In the genomic region with DNA sequence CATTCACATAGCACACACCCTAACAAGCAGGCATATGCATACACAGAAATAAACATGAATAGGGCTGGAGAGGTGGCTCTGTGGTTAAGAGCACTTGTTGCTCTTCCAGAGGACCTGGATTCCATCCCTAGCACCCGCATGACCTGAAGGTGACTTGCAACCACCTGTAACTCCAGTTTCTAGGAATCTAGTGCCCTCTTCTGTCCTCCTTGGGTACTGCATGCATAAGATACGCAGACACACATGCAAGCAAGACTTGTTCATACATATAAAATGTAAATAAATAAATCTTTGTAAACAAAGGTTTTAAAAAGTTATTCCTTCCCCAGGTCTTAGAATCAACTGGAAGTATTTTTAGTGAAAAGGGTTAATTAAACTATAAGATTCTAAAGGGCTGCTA, we compare ENCODE assay signal across 20 mouse cellular contexts. TPM values are rescaled to one million over a fixed set of nuclear protein-coding genes. Genes with fewer than 3 reads are reported as not detected.
DNase-seq lines count a peak whose midpoint lies in the region; ATAC-seq and TF ChIP-seq lines count a peak whose summit lies in the region.
"Had no signal": no experiment of that assay in that cellular context is flagged by ENCODE, and none has a peak within 500 bp of the region (broad histone marks: within the 10 kb centered on the region; RNA-seq: fewer than 3 reads in every experiment).

No protein-coding gene starts in this region.

- H3K27me3 ChIP-seq in lung, postnatal 0 days (replicated peaks; ENCODE audit: insufficient read depth, low read length): no peaks in the 10 kb centered on the region
- H3K27me3 ChIP-seq in CH12.LX (replicated peaks): peaks cover 4% of the 10 kb centered on the region
- H3K27me3 ChIP-seq: embryonic facial prominence, embryonic 15.5 days; forebrain, embryonic 13.5 days had no signal

- no peaks in the 10 kb centered on the region for H3K9me3 ChIP-seq in lung, postnatal 0 days (ENCODE audit: low read length)
- peaks cover 2% of the 10 kb centered on the region for H3K9me3 ChIP-seq in CH12.LX (replicated peaks; ENCODE audit: low read length)
- H3K9me3 ChIP-seq: embryonic facial prominence, embryonic 15.5 days; forebrain, embryonic 13.5 days; heart, embryonic 10.5 days had no signal

- H3K27ac ChIP-seq in gastrocnemius, adult 2 months: no peak overlapping the region
- no peak overlapping the region for H3K27ac ChIP-seq in lung, postnatal 0 days (ENCODE audit: low read length)
- no peak overlapping the region for H3K27ac ChIP-seq in CH12.LX (ENCODE audit: insufficient read depth, low read depth)
- H3K27ac ChIP-seq: embryonic facial prominence, embryonic 15.5 days; forebrain, embryonic 13.5 days; heart, embryonic 10.5 days had no signal

- H3K9ac ChIP-seq in lung, postnatal 0 days (replicated peaks; ENCODE audit: low read depth): no peak overlapping the region
- H3K9ac ChIP-seq in CH12.LX (ENCODE audit: insufficient read depth, low read depth): no peak overlapping the region
- H3K9ac ChIP-seq: embryonic facial prominence, embryonic 15.5 days; forebrain, embryonic 13.5 days had no signal

- no peak for TF ChIP-seq EP300 in lung, postnatal 0 days (IDR thresholded peaks at IDR 0.05)
- TF ChIP-seq EP300 in CH12.LX (IDR thresholded peaks at IDR 0.05; ENCODE audit: low read length): no peak

- H3K4me3 ChIP-seq in gastrocnemius, adult 2 months: no peak overlapping the region
- H3K4me3 ChIP-seq in lung, postnatal 0 days (ENCODE audit: low read depth, low read length): no peak overlapping the region
- no peak overlapping the region for H3K4me3 ChIP-seq in CH12.LX (replicated peaks in 1 of 3; ENCODE audit: low read depth in 2 of 3, low read length in 2 of 3, poor library complexity in 1 of 3)
- H3K4me3 ChIP-seq: embryonic facial prominence, embryonic 15.5 days; forebrain, embryonic 13.5 days; heart, embryonic 10.5 days had no signal

- no peaks in the 10 kb centered on the region for H3K79me2 ChIP-seq in CH12.LX (replicated peaks; ENCODE audit: control insufficient read depth, extremely low read depth, insufficient read depth, poor library complexity, severe bottlenecking)

- peak; percentile 17 for TF ChIP-seq RAD21 in CH12.LX (IDR thresholded peaks at IDR 0.05; ENCODE audit: low read depth, low read length)

- no peak for ATAC-seq in lung, postnatal 0 days
- ATAC-seq: forebrain, embryonic 13.5 days; inflammation-experienced regulatory T-cells, adult 6 months had no signal

- in situ Hi-C loops in CH12.LX (cut with MboI; ENCODE audit: low pct_ligation_motif_present, low pct_unique_long_range_greater_than_20kb, low sequenced_read_pairs): no loop called here

- DNase-seq in gastrocnemius, adult 2 months: no peak
- no peak for DNase-seq in gastrocnemius, postnatal 4 days (ENCODE audit: low spot score in 2 of 2)
- no peak for DNase-seq in lung, postnatal 0 days (ENCODE audit: low spot score)
- DNase-seq in lung, postnatal 14 days: no peak
- DNase-seq in CH12.LX (ENCODE audit: extremely low read depth): no peak
- DNase-seq in brain, adult 2 months (ENCODE audit: low read depth, low spot score): peak; percentile 31
- no peak for DNase-seq in urinary bladder, postnatal 14 days (ENCODE audit: low spot score)
- DNase-seq in retina, embryonic 14.5 days (ENCODE audit: low spot score): no peak
- DNase-seq: adrenal gland, adult 8-10 months; heart, postnatal 36 days; kidney, postnatal 14 days; lung, postnatal 10 days; right cerebral cortex, postnatal 4 days had no signal

- WGBS in lung, postnatal 0 days: 88% methylated on average over 2 of the region's 2 CpGs

- H3K4me2 ChIP-seq in lung, postnatal 0 days (replicated peaks; ENCODE audit: low read depth, low read length): no peak overlapping the region
- no peak overlapping the region for H3K4me2 ChIP-seq in CH12.LX (ENCODE audit: insufficient read depth, low read depth, poor library complexity, severe bottlenecking)
- H3K4me2 ChIP-seq: embryonic facial prominence, embryonic 15.5 days; forebrain, embryonic 13.5 days; midbrain, embryonic 11.5 days had no signal

- no peaks in the 10 kb centered on the region for H3K36me3 ChIP-seq in lung, postnatal 0 days (ENCODE audit: insufficient read depth, low read length)
- no peaks in the 10 kb centered on the region for H3K36me3 ChIP-seq in CH12.LX (replicated peaks in 1 of 2; ENCODE audit: control insufficient read depth in 1 of 2, insufficient read depth in 1 of 2, low read length in 1 of 2)
- H3K36me3 ChIP-seq: embryonic facial prominence, embryonic 15.5 days; heart, embryonic 10.5 days had no signal

- intact Hi-C loops in gastrocnemius, adult 2 months (cut with DNase I): no loop called here

- dilution Hi-C loops in CH12.LX (cut with MboI; ENCODE audit: extremely low pct_ligation_motif_present, extremely low pct_unique_long_range_greater_than_20kb, low sequenced_read_pairs): no loop called here

- H3K4me1 ChIP-seq in lung, postnatal 0 days (ENCODE audit: insufficient read depth, low read depth, low read length): no peaks in the 10 kb centered on the region
- H3K4me1 ChIP-seq in CH12.LX (ENCODE audit: control insufficient read depth in 1 of 2, insufficient read depth in 2 of 2): no peaks in the 10 kb centered on the region; a peak in 1 of 4 replicates
- H3K4me1 ChIP-seq: embryonic facial prominence, embryonic 15.5 days; forebrain, embryonic 13.5 days; heart, embryonic 10.5 days had no signal

- TF ChIP-seq POLR2A in CH12.LX (IDR thresholded peaks at IDR 0.05; ENCODE audit: low read depth, low read length): no peak

- peak; percentile 13; the same call in 1 of the 2 replicates for TF ChIP-seq CTCF in gastrocnemius, adult 2 months (IDR thresholded peaks at IDR 0.05)
- peak; percentile 38 for TF ChIP-seq CTCF in lung, postnatal 0 days (IDR thresholded peaks at IDR 0.05)
- peak; percentile 35 to 36; a peak in 2 of 4 replicates for TF ChIP-seq CTCF in CH12.LX (conservative IDR thresholded peaks at IDR 0.05 in 1 of 2, IDR thresholded peaks at IDR 0.05 in 1 of 2; ENCODE audit: low read depth in 2 of 2, low read length in 2 of 2)

TF ChIP-seq in CH12.LX, 34 proteins besides CTCF, POLR2A, EP300 and RAD21:
- no peak for TF ChIP-seq SIN3A (IDR thresholded peaks at IDR 0.05; ENCODE audit: low read length)
- TF ChIP-seq ZKSCAN1 (IDR thresholded peaks at IDR 0.05; ENCODE audit: borderline replicate concordance, low read depth, low read length): no peak
- no peak for TF ChIP-seq MXI1 (IDR thresholded peaks at IDR 0.05; ENCODE audit: low read depth, low read length)
- TF ChIP-seq GABPA (IDR thresholded peaks at IDR 0.05; ENCODE audit: insufficient replicate concordance, low read depth, low read length): no peak
- no peak for TF ChIP-seq TBP (conservative IDR thresholded peaks at IDR 0.05; ENCODE audit: low read depth, low read length)
- no peak for TF ChIP-seq BHLHE40 (IDR thresholded peaks at IDR 0.05; ENCODE audit: low read depth, low read length)
- TF ChIP-seq USF2 (conservative IDR thresholded peaks at IDR 0.05; ENCODE audit: low read depth, low read length): no peak
- TF ChIP-seq MAFK (IDR thresholded peaks at IDR 0.05; ENCODE audit: insufficient replicate concordance, low read length): no peak
- TF ChIP-seq ZMIZ1 (IDR thresholded peaks at IDR 0.05; ENCODE audit: low read depth, low read length): no peak
- no peak for TF ChIP-seq JUN (IDR thresholded peaks at IDR 0.05; ENCODE audit: insufficient read depth, low read depth, low read length)
- no peak for TF ChIP-seq SMC3 (IDR thresholded peaks at IDR 0.05; ENCODE audit: low read depth, low read length)
- no peak for TF ChIP-seq NELFE (IDR thresholded peaks at IDR 0.05; ENCODE audit: low read depth, low read length)
- no peak for TF ChIP-seq CHD2 (IDR thresholded peaks at IDR 0.05; ENCODE audit: low read length)
- TF ChIP-seq ZNF384 (IDR thresholded peaks at IDR 0.05; ENCODE audit: low read depth, low read length): no peak

RNA-seq across cellular contexts. Expression of a gene that starts 20.0 kb away (rescaled TPM):
- total RNA-seq in gastrocnemius, adult 2 months (2021): not detected
- total RNA-seq in gastrocnemius, postnatal 4 days (2021): not detected
- polyA plus RNA-seq in lung, postnatal 0 days (2015; fragmentation: Nextera tagmentation; extraction: Ambion mirVana): not detected in 2 replicates
- total RNA-seq in CH12.LX (2012; rRNA removed) (not detected in 2 replicates), CH12.LX (2014; rRNA removed) (not detected in 2 replicates)
- not detected in 2 replicates for polyA plus RNA-seq in CH12.LX (2012; ENCODE audit: insufficient read length, low read depth)
- total RNA-seq: adrenal gland, adult 8-10 months; common myeloid progenitor, adult 5-6 weeks; gastrocnemius, adult 18-20 months; heart, postnatal 36 days had no signal
- polyA plus RNA-seq: forebrain, embryonic 13.5 days; heart, embryonic 10.5 days; inflammation-experienced regulatory T-cells, adult 6 months; midbrain, embryonic 11.5 days had no signal

RNA-seq across cellular contexts. Expression of a gene that starts 41.5 kb away (rescaled TPM):
- under 1 TPM; 0.47 to 0.84 TPM for total RNA-seq in gastrocnemius, adult 2 months (2021)
- 1 to 10 TPM; 3.0 to 3.3 TPM for total RNA-seq in gastrocnemius, postnatal 4 days (2021)
- polyA plus RNA-seq in lung, postnatal 0 days (2015; fragmentation: Nextera tagmentation; extraction: Ambion mirVana): 2.3 and 2.8 TPM in 2 replicates
- total RNA-seq in CH12.LX (2012; rRNA removed) (not detected in 2 replicates), CH12.LX (2014; rRNA removed) (not detected in 2 replicates)
- not detected in 2 replicates for polyA plus RNA-seq in CH12.LX (2012; ENCODE audit: insufficient read length, low read depth)
- total RNA-seq: common myeloid progenitor, adult 5-6 weeks had no signal

RNA-seq across cellular contexts. Expression of a gene that starts 53.2 kb away (rescaled TPM):
- total RNA-seq in gastrocnemius, adult 2 months (2021): 1 to 10 TPM; 2.4 to 3.2 TPM
- 10 to 100 TPM; 11.9 to 12.4 TPM for total RNA-seq in gastrocnemius, postnatal 4 days (2021)
- polyA plus RNA-seq in lung, postnatal 0 days (2015; fragmentation: Nextera tagmentation; extraction: Ambion mirVana): 36.3 and 38.2 TPM in 2 replicates
- 8.3 and 10.7 TPM in 2 replicates for total RNA-seq in CH12.LX (2012; rRNA removed)
- total RNA-seq in CH12.LX (2014; rRNA removed): 6.7 and 7.5 TPM in 2 replicates
- 10.5 and 11.2 TPM in 2 replicates for polyA plus RNA-seq in CH12.LX (2012; ENCODE audit: insufficient read length, low read depth)

RNA-seq across cellular contexts. Expression of a gene that starts 53.2 kb away (rescaled TPM):
- total RNA-seq in gastrocnemius, adult 2 months (2021): 10 to 100 TPM; 13.0 to 13.1 TPM
- total RNA-seq in gastrocnemius, postnatal 4 days (2021): 10 to 100 TPM; 43.0 to 44.1 TPM
- 12.9 and 13.4 TPM in 2 replicates for polyA plus RNA-seq in lung, postnatal 0 days (2015; fragmentation: Nextera tagmentation; extraction: Ambion mirVana)
- 7.7 and 10.0 TPM in 2 replicates for total RNA-seq in CH12.LX (2012; rRNA removed)
- total RNA-seq in CH12.LX (2014; rRNA removed): 2.7 and 3.7 TPM in 2 replicates
- polyA plus RNA-seq in CH12.LX (2012; ENCODE audit: insufficient read length, low read depth): 18.0 and 24.6 TPM in 2 replicates
